Mouse (Mus musculus) G1E (cell line): ENCODE results near the gene Mettl17.
A peak's percentile ranks its signal among the peaks of the same experiment; 100 is the strongest.

Experiments used
- CTCF ChIP-seq: IDR thresholded peaks from 2 replicates; pipeline ENCODE4 v1.5.1; 2012; ENCODE audit warnings: low read depth, low read length, inconsistent platforms, mixed read lengths
- GATA2 ChIP-seq: IDR thresholded peaks from 2 replicates; pipeline ENCODE4 v1.6.1; 2012; ENCODE audit warnings: low read depth, low read length, inconsistent platforms, borderline replicate concordance
- POLR2AphosphoS5 ChIP-seq: IDR thresholded peaks from 2 replicates; pipeline ENCODE4 v1.6.1; 2012; ENCODE audit warnings: low read depth, low read length, inconsistent platforms; ENCODE audit not compliant: insufficient replicate concordance
- TAL1 ChIP-seq: conservative IDR thresholded peaks from 2 replicates; pipeline ENCODE4 v1.6.1; 2012; ENCODE audit warnings: low read depth, low read length, inconsistent platforms, mixed read lengths

- TF ChIP-seq CTCF (peak; percentile 66), POLR2AphosphoS5 (no peak), TAL1 (no peak), GATA2 (no peak)
Measured at GRCm38 (mm10) chr14:51902806-51903710, 18.4 kb downstream of the Mettl17 start.
